Mouse (Mus musculus) naive thymus-derived CD4-positive, alpha-beta T cell, adult 2 months (primary cell): ENCODE results near the gene Wnk3.
A peak's percentile ranks its signal among the peaks of the same experiment; 100 is the strongest.
"Not testable (repeated sequence)": the region's sequence is repeated elsewhere in the genome, so short reads cannot be mapped to it uniquely, and the experiment has no call there.

Source experiments
- DNase-seq: peaks from one replicate; pipeline ENCODE4 v3.0.0-alpha.2; 2011; ENCODE audit warnings: low read depth

Wnk3 gene

GRCm38 (mm10) chrX:151197778-151198177, at the start of gene Wnk3:
Gene Wnk3, plus strand, starts transcription at chrX:151198078.
- no peak for DNase-seq

- DNase-seq: no peak
Measured at GRCm38 (mm10) chrX:151158414-151158813, 39.5 kb upstream of the Wnk3 start.

- DNase-seq: no peak
Measured at GRCm38 (mm10) chrX:151168438-151169131, 29.3 kb upstream of the Wnk3 start.

GRCm38 (mm10) chrX:151169261-151169961, 28.5 kb upstream of the Wnk3 start:
- no peak for DNase-seq

GRCm38 (mm10) chrX:151173134-151173533, 24.7 kb upstream of the Wnk3 start:
- DNase-seq: not testable (repeated sequence)

GRCm38 (mm10) chrX:151298329-151298728, 100.5 kb downstream of the Wnk3 start:
- no peak for DNase-seq

- DNase-seq: peak; percentile 1
Measured at GRCm38 (mm10) chrX:151313732-151314131, 115.9 kb downstream of the Wnk3 start.

- no peak for DNase-seq
Measured at GRCm38 (mm10) chrX:151333615-151334014, 135.7 kb downstream of the Wnk3 start.

GRCm38 (mm10) chrX:151337804-151338203, 139.9 kb downstream of the Wnk3 start:
- no peak for DNase-seq

GRCm38 (mm10) chrX:151343761-151344500, 146.1 kb downstream of the Wnk3 start, which contains the start of gene Fam120c:
Gene Fam120c, plus strand, starts transcription at chrX:151344175.
- peak; percentile 91 for DNase-seq

GRCm38 (mm10) chrX:151344501-151344984, 146.7 kb downstream of the Wnk3 start:
- DNase-seq: peak; percentile 71

- DNase-seq: no peak
Measured at GRCm38 (mm10) chrX:151345333-151346125, 147.7 kb downstream of the Wnk3 start.

- DNase-seq: no peak
Measured at GRCm38 (mm10) chrX:151347278-151347677, 149.4 kb downstream of the Wnk3 start.

GRCm38 (mm10) chrX:151349322-151349721, 151.4 kb downstream of the Wnk3 start:
- DNase-seq: no peak
